Mouse (Mus musculus) left cerebral cortex, adult 8-10 months (tissue): ENCODE results near the gene Med6. TPM values are rescaled to one million over a fixed set of nuclear protein-coding genes. Genes with fewer than 3 reads are reported as not detected.

ENCODE experiments used
- DNase-seq, 2 experiments: peaks; one replicate each; pipeline ENCODE4 v3.0.0; 2022; ENCODE audit warnings: low spot score in 2 of 2
- total RNA-seq, 4 experiments: library from RNA; stranded (reverse); gene quantifications; 2 replicates each; pipeline ENCODE4 v1.2.4; 2022

The Med6 gene
- 10 to 100 TPM; 27.2 to 30.8 (median 30.3) TPM for total RNA-seq

GRCm38 (mm10) chr12:81594902-81595671, at the start of gene Med6:
Gene Med6, minus strand, starts transcription at chr12:81595008.
- DNase-seq = peak; percentile 83 to 91

GRCm38 (mm10) chr12:81642361-81643082, 47.7 kb upstream of the Med6 start:
- DNase-seq = peak in 1 of 2 experiments; percentile 22

GRCm38 (mm10) chr12:81640656-81641055, 45.8 kb upstream of the Med6 start:
- DNase-seq = no peak

GRCm38 (mm10) chr12:81633246-81633645, 38.4 kb upstream of the Med6 start:
- no peak for DNase-seq

GRCm38 (mm10) chr12:81631661-81632401, 37.0 kb upstream of the Med6 start:
- DNase-seq = peak; percentile 23 to 36

- peak; percentile 31 to 36 for DNase-seq
These were observed 36.3 kb upstream of the Med6 start, which contains the start of gene Ttc9 for GRCm38 (mm10) chr12:81630915-81631660. Gene Ttc9, plus strand, starts transcription at chr12:81631249.

- peak; percentile 53 to 65 for DNase-seq
These were observed 35.7 kb upstream of the Med6 start for GRCm38 (mm10) chr12:81630520-81630914.

- no peak for DNase-seq
These were observed 33.3 kb upstream of the Med6 start for GRCm38 (mm10) chr12:81628091-81628490.

GRCm38 (mm10) chr12:81627426-81627825, 32.6 kb upstream of the Med6 start:
- DNase-seq = no peak

- DNase-seq = no peak
These were observed 31.5 kb upstream of the Med6 start for GRCm38 (mm10) chr12:81626226-81626861.

GRCm38 (mm10) chr12:81623377-81623776, 28.6 kb upstream of the Med6 start:
- no peak for DNase-seq

- DNase-seq = peak; percentile 39 to 79
These were observed 24.5 kb upstream of the Med6 start for GRCm38 (mm10) chr12:81619302-81619701.

GRCm38 (mm10) chr12:81616980-81617379, 22.2 kb upstream of the Med6 start:
- peak; percentile 12 to 66 for DNase-seq

- DNase-seq = peak in 1 of 2 experiments; percentile 46
These were observed 21.0 kb upstream of the Med6 start for GRCm38 (mm10) chr12:81615807-81616206.

- no peak for DNase-seq
These were observed 14.6 kb upstream of the Med6 start for GRCm38 (mm10) chr12:81609445-81609844.

GRCm38 (mm10) chr12:81604995-81605784, 10.4 kb upstream of the Med6 start:
- no peak for DNase-seq

GRCm38 (mm10) chr12:81596547-81597262, 1.9 kb upstream of the Med6 start:
- DNase-seq = no peak

GRCm38 (mm10) chr12:81568374-81568773, 26.4 kb downstream of the Med6 start, which contains the start of gene Adam21:
Gene Adam21, minus strand, starts transcription at chr12:81568474.
- no peak for DNase-seq

GRCm38 (mm10) chr12:81567931-81568330, 26.9 kb downstream of the Med6 start:
- DNase-seq = no peak
